Mouse (Mus musculus) liver, adult 2 months (tissue): Measurements from ENCODE around the gene Rbbp8nl.

Experiments
- CTCF ChIP-seq: fragments of 200-500 bp; IDR thresholded peaks from 2 replicates; pipeline ENCODE4 v1.5.1; 2011; ENCODE audit warnings: low read depth, low read length, control low read depth
- POLR2A ChIP-seq: fragments of 200-500 bp; IDR thresholded peaks from 2 replicates; pipeline ENCODE4 v1.6.1; 2011; ENCODE audit warnings: low read length, control low read depth; ENCODE audit not compliant: insufficient read depth; ENCODE audit errors: extremely low read depth

- TF ChIP-seq POLR2A: no peak
- no peak for TF ChIP-seq CTCF
Observed at GRCm38 (mm10) chr2:180267955-180268354, 21.7 kb downstream of the Rbbp8nl start.
